Mouse (Mus musculus) mesoderm, embryonic 11.5 days (tissue): Measurements from ENCODE around the gene Cnfn.
"Not testable (repeated sequence)": the region's sequence is repeated elsewhere in the genome, so short reads cannot be mapped to it uniquely, and the experiment has no call there.

Experiments used
- DNase-seq: peaks from one replicate; pipeline ENCODE4 v3.0.0-alpha.2; 2012; ENCODE audit warnings: low read depth, low spot score

Gene Cnfn

DNA sequence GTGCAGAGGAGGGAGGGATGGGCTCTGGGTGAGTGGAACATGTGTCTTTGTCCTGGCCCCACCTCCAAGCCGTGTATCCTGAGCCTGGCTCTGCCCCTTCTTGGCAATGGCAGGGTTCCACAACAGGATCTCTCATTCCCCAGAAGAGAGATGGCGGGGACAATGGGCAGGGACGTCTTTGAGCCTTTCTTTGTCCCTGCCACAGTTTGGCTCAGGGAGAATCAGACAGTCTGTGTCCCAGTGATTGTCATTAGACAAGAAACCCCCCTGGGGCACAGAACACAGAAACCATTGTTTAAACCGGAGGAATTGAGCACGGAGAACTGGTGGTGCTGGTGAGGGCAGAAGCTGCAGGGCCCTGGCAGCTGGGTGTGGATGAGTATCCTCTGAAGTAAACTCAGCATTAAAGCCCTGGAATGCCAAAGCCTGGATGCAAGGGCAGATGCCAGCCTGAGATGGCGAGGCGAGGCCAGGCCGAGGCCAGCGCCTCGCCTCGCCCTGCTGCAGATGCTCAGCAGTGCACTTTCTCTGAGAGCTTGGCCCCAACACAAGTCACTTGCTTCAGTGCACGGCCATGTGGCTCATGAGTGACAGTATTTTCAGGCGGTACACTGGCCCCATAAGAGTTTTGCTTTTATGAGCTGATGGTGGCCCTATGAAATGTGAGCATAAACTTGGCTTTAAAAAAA is 3.4 kb downstream of the Cnfn start:
- DNase-seq: peak; percentile 55

DNA sequence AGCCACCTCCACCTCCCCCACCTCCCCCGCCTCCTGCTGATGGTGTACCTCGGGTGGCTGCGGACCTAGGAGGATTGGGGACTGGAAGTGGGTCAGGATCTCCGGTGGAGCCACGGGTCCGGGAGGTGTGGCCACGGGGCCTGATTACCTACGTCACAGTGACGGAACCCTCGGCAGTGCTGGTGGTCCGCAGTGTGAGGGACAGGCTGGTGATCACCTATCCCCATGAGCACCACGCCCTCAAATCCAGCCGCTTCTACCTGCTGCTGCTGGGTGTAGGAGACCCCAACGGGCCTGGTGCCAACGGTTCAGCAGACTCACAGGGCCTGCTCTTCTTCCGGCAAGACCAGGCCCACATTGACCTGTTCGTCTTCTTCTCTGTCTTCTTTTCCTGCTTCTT is 5.9 kb downstream of the Cnfn start:
- DNase-seq: no peak

DNA sequence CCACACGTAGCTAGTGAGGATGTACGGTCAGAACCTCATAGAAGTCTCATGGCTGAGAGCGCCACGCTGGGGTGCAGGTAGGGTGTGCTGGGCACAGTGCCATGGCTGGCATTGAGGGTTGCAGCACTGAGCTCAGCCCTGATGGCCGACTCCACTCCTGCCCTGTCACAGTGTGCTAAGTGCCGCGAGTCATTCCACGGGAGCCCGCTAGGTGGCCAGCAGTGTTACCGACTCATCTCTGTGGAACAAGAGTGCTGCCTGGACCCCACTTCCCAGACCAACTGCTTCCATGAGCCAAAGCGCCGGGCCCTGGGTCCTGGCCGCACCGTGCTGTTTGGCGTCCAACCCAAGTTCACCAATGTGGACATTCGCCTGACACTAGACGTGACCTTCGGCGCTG is 6.4 kb downstream of the Cnfn start:
- DNase-seq: no peak

DNA sequence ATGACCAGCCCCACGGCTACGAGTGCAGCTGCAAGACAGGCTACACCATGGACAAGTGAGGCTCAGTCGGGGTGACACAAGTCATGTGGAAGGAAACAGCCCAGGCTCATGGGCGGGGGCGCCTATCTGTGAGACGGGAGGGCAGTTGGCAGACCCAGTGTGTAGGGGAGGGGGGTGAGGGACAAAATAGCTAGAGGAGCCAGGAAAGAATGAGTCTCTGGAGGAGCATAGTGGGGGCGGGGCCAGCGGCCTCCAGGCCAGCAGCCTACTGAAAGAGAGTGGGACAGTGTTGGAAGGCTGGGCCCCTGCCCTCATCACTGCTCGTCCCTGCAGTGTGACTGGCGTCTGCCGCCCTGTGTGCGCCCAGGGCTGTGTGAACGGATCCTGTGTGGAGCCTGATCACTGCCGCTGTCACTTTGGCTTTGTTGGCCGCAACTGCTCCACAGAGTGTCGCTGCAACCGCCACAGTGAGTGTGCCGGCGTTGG is 10.8 kb downstream of the Cnfn start:
- DNase-seq: no peak

DNA sequence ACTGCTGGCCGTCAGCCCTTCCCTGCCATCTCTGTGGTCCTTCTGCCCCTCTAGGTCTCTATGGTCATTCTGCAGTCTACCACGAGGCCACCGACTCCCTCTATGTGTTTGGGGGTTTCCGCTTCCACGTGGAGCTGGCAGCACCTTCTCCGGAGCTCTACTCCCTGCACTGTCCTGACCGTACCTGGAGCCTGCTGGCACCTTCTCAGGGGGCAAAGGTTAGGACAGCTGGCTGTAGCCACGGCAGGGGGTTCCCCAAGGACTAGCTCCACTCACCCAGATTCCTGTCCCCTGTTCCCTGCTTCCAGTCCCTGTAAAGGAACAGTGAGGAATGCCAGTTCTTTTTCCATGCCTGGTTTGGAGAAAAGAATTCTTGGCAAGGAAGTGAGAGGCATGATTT is 20.7 kb downstream of the Cnfn start:
- no peak for DNase-seq

DNA sequence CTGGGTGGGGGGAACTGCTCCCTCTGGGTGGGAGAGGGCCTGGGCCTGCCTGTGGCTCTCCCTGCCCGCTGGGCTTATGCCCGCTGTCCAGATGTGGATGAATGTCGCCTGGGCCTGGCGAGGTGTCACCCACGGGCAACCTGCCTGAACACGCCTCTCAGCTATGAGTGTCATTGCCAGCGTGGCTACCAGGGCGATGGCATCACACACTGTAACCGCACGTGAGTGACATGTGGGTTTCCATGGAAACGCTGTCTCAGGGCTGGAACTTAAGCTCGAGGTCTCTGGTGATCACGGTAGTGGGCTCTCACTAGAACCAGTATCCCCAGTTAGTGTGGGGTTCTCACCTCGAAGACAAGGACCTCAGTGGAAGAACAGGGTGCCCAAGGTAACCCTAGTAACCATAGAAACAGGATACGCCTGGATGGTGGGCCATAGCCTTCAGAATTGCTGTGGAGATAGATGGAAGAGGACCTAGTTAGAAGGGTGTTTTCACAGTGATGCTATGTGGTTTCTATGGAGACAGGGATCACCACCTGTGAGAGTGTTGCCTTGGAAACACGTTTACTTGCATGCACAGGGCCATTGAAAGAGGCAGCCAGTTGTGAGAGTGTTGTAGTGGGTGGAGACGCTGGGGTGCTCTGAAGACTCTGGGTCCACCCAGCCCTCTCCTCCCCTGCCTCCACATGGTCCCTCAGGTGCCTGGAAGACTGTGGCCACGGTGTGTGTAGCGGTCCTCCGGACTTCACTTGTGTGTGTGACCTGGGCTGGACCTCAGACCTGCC is 28.3 kb downstream of the Cnfn start:
- DNase-seq: no peak

DNA sequence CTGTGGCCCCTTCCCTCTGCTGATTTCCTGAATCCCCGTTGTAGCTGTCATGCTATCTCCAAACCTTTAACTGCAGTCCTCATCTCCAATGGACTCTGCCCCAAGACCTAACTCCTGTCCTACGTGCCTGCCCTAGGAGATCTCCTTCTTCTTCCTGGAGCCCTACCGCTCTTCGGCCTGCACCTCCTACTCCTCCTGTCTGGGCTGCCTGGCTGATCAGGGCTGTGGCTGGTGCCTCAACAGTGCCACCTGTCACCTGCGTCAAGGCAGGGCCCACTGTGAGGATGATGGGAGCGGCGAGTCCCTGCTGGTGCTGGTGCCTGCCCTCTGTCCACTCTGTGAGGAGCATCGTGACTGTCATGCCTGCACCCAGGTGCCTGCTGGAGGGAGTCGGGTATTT is 30.2 kb downstream of the Cnfn start:
- DNase-seq: no peak

DNA sequence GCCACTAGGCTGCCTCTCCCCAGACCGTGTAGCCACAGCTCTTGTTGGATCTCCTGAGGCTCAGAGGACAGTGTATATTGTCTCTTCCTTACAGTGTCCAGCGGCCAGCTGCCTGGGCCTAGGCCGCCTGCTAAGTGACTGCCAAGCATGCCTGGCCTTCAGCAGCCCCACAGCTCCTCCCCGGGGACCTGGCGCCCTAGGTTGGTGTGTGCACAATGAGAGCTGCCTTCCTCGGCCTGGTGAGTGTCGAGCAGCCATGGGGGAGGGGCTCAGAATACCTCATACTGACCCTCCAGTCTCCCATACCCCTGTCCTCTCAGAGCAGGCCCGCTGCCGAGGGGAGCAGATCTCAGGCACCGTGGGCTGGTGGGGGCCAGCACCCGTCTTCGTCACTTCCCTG is 35.1 kb downstream of the Cnfn start:
- DNase-seq: no peak

DNA sequence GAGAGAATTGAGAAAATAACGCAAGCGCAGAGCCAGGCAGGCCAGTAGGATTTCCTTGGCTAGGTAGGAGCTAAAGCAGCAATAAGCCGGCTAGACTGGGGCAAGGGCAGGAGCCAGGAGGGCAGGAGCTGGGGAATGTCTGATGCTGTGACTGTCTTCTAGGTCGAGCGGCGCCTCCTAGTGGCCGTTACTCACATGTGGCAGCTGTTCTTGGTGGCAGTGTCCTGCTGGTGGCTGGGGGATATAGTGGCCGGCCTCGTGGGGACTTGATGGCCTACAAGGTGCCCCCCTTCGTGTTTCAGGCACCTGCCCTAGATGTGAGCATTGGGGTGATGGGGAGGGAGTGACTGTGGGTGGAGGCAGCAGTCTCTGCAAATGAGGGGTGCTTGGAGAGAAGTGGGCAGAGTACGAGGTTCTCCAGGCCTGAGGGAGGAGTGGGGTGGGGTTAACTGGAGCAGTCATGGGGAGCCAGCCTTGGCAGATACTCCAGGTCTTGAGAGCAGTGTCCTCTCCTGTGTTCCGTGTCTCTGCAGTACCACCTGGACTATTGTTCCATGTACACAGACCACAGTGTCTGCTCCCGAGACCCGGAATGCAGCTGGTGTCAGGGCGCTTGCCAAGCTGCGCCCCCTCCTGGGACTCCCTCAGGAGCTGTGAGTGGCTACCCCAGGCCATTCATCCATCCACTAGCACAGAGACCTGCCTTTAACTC is 35.8 kb downstream of the Cnfn start:
- peak; percentile 82 for DNase-seq

DNA sequence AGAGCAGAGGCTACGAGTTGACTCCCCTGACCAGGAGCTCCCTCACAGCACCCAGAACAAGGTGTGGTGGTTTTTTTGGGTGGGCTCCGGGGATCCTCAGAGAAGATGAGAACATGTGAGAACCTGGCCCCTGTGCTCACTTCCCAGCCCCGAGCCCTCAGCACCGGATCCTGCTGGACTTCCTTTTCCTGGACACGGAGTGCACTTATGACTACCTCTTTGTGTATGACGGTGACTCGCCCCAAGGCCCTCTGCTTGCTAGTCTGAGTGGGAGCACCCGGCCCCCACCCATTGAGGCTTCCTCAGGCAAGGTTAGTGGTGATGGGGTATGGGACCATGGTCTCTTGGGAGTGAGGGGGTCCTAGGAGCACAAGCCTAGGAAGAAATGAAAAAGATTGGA is 43.3 kb downstream of the Cnfn start:
- DNase-seq: no peak

DNA sequence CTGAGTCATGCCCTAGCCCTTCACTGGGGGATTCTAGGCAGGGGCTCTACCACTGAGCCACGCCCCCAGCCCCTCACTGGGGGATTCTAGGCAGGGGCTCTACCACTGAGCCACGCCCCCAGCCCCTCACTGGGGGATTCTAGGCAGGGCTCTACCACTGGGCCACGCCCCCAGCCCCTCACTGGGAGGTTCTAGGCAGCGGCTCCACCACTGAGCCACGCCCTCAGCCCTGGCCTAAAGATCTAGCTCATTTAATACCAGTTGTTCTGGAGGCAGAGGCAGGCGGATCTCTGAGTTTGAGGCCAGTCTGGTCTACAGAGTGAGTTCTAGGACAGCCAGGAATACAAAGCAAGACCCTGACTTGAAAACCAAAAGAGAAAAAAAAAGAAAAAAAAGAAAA is 44.1 kb downstream of the Cnfn start:
- not testable (repeated sequence) for DNase-seq

DNA sequence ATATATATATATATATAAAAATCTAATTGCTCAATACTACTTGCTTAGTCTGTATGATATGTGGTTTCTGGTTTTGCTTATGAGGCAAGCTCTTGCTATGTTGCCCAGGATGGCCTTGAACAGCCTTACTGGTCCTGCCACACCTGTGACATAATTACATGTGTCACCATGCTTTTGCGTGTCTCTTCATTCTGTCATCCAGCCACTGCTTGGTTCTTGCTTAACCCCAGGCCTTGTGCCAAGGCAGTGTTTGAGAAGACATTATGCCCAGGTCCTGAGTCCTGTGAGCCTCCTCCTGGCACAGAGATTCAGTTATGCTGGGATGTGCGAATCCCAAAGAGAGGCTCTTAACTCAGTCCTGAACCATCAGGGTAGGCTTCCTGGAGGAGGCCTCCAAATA is 46.3 kb downstream of the Cnfn start:
- DNase-seq: no peak

DNA sequence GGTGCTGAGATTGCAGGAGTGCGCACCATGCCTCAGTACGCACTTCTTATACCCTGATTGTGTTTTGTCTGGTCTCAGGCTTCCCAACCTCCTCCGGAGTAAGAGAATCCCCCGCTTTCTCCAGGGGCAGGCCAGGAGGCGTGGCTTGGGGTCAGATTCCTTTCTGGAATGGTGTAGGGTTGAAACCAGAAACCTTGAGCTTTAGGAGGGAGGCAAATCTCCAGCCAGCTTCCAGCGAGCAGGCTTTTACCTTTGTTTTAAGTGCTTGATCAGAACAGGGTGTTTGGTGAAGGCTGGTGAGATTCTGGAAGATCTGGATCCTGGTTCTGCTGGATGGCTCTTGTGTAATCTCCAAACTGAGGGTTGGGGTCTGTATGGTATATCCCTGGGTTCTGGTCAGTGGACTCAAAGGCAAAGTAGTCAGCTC is 47.5 kb downstream of the Cnfn start:
- peak; percentile 88 for DNase-seq
